Mouse (Mus musculus) lung, adult 2 months (tissue): ENCODE measurements at regions not wholly inside any gene's neighbourhood (a gene's known extent, or its start where the extent isn't known, plus 50 kb on each side); places are given as distances from the start of the nearest gene placed in this dataset.

Experiments used
- DNase-seq: peaks from one replicate; pipeline ENCODE4 v3.0.0; 2022
- H3K4me1 ChIP-seq: fragments of 200-500 bp; 2 replicates; pipeline ENCODE4 v1.6.1; 2011; ENCODE audit warnings: low read length; ENCODE audit not compliant: control insufficient read depth, insufficient read depth
- H3K4me3 ChIP-seq: fragments of 200-500 bp; replicated peaks from 2 replicates; pipeline ENCODE3; 2011; ENCODE audit warnings: low read depth, mild to moderate bottlenecking, control low read depth, low read length; ENCODE audit errors: extremely low read depth
- CTCF ChIP-seq: fragments of 200-500 bp; IDR thresholded peaks from 2 replicates; pipeline ENCODE4 v1.5.1; 2011; ENCODE audit warnings: mild to moderate bottlenecking, low read length, control low read depth; ENCODE audit not compliant: insufficient read depth
- POLR2A ChIP-seq: fragments of 200-500 bp; IDR thresholded peaks from 2 replicates; pipeline ENCODE4 v1.6.1; 2011; ENCODE audit warnings: low read depth, mild to moderate bottlenecking, control low read depth, low read length, borderline replicate concordance; ENCODE audit errors: extremely low read depth
- WGBS: fragments of 180-500 bp; shearing (Covaris S2); methylation state at CpG from one replicate; pipeline ENCODE4 v1.1.7; 2018; 5-methylcytosine and 5-hydroxymethylcytosine counted together

GRCm38 (mm10) chr11:35065959-35066414 lies 55.0 kb upstream of the Slit3 start:
- Histone ChIP-seq H3K4me3 (no peak overlapping the region), H3K4me1 (peaks cover under 1% of the 10 kb centered on the region; the same call in 1 of the 2 replicates)
- WGBS, result 39% methylated on average over 4 of the region's 4 CpGs
- TF ChIP-seq CTCF, result no peak
- no peak for TF ChIP-seq POLR2A
- DNase-seq, result no peak

DNA sequence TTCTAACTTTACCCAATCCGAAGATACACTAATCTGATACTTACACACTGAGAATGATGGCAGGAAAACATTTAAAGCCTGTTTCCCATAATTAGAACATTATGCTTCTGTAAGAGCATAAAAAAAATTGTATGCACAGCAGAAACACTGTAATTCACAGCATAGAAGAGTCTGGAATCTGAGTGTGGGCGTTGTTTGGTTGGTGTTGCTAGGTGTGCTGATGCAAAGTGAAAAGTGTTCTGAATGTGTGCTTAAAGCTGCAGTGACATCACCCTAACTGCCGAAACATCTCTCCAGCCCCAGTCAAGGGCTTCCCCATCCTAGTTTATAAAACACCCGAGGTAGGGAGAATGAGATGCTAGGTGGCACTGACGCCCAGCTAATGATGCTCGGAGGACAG lies 63.2 kb upstream of the Slit3 start:
- peaks cover 6% of the 10 kb centered on the region for H3K4me1 ChIP-seq
- no peak for DNase-seq
- WGBS, result 85% methylated on average over 6 of the region's 6 CpGs
- TF ChIP-seq POLR2A, result no peak
- no peak for TF ChIP-seq CTCF
- no peak overlapping the region for H3K4me3 ChIP-seq

DNA sequence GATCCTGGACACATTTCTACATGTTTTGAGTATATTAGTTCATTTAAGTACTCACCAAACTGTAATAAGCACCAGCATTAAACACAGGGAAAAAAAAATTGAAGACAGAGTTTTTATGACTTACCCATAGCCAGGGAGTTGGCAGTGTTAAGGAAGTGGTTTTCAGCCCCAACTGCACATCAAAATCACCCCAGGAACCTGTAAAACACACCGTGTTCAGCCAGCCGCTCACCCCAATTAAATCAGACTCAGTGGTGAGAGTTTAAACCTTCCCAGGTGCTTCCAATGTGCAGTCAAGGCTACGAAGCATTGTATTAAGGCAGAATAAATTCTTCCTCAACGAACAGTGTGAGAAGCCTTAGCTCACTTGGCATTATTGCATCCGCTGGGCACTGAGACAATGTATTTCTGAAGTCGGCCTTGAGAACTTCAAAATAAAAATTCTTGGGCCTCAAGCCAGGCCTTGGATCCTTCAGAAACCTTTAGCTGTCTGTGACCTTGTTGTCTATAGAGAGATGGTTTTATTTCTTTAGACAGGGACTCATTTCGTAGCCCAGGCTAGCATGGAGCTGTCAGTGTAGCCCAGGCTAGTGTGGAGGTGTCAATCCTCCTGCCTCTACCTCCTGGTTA lies 65.4 kb upstream of the Slit3 start:
- TF ChIP-seq POLR2A (no peak), CTCF (no peak)
- Histone ChIP-seq H3K4me1 (peaks cover 6% of the 10 kb centered on the region), H3K4me3 (no peak overlapping the region)
- no peak for DNase-seq
- WGBS, result 60% methylated on average over 7 of the region's 7 CpGs

DNA sequence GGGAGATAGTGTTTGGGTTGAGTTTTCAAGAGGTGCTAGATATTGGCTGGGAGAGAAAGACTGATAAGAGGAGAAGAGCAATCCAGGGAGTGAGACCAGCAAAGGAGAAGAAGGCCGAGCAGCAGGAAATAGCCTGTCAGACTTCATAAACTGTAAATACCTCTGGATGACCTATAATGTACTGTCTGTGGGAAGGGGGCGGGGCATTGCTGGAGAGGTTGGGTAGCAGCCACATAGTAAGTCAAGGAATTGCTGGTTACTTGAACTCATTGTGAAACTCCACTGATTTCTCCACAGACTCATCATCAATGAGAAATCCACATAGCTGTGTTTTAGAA lies 67.4 kb upstream of the Slit3 start:
- DNase-seq, result no peak
- 38% methylated on average over 2 of the region's 2 CpGs for WGBS
- Histone ChIP-seq H3K4me3 (no peak overlapping the region), H3K4me1 (peaks cover 6% of the 10 kb centered on the region)
- no peak for TF ChIP-seq CTCF
- TF ChIP-seq POLR2A, result no peak

DNA sequence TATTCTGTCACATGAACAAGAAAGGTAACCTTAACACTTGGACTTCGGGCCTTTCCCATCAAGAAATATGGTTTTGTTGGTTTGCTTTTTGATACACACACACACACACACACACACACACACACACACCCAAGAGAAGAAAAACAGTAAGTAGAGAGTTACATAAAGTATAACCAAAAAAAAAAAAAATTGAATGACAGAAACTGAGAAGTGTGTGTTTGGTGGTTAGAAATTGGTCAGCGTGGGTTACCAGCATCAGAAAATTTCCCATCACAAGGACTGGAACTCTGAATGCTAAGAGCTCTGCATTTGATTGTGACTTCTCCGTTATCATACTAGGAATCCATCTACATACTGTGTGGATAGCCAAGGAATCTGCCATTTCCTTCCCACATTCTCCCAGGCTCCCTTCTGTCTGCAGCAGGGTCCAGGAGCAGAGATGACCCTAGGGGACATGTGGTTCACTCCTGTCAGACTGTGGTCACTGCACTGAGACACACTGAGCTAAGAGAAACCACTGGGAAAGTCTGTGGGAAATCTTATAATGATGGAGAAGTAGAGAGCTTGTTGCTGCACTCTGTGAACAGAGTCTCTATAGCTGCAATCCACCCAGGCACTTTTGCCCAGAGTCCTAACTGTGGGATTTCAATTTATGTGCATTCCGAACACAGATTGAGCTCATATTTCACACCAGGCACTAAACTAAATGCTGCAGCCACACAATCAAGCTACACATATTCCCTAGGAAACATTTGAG lies 68.0 kb upstream of the Slit3 start:
- 67% methylated on average over 4 of the region's 4 CpGs for WGBS
- TF ChIP-seq CTCF, result no peak
- no peak for TF ChIP-seq POLR2A
- peaks cover 6% of the 10 kb centered on the region for H3K4me1 ChIP-seq
- DNase-seq, result no peak
- no peak overlapping the region for H3K4me3 ChIP-seq

GRCm38 (mm10) chr11:35049663-35050215 lies 71.3 kb upstream of the Slit3 start:
- H3K4me3 ChIP-seq, result no peak overlapping the region
- DNase-seq, result no peak
- peaks cover 6% of the 10 kb centered on the region for H3K4me1 ChIP-seq
- 58% methylated on average over 8 of the region's 8 CpGs for WGBS
- TF ChIP-seq POLR2A (no peak), CTCF (no peak)

DNA sequence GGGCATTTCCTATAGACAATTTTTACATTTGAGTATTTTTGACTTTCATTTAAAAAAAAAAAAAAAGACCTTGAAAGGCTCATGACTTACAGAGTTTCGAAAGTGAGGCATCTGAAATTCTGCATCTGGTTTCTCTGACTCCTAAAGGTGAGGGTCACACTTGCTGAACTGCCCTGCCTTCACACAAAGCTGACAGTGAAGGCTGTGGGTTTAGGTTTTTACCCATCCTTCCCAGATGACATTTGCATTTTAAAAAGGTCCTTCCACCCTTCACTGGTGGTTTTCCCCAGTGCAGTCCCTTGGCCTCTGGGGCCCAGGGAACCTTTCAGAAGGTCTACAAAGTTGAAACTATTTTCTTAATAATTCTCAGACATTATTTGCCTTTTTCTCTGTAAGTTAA lies 76.4 kb upstream of the Slit3 start:
- TF ChIP-seq POLR2A (no peak), CTCF (no peak)
- DNase-seq, result no peak
- 88% methylated on average over 1 of the region's 1 CpGs for WGBS
- H3K4me1 ChIP-seq, result no peaks in the 10 kb centered on the region
- H3K4me3 ChIP-seq, result no peak overlapping the region

DNA sequence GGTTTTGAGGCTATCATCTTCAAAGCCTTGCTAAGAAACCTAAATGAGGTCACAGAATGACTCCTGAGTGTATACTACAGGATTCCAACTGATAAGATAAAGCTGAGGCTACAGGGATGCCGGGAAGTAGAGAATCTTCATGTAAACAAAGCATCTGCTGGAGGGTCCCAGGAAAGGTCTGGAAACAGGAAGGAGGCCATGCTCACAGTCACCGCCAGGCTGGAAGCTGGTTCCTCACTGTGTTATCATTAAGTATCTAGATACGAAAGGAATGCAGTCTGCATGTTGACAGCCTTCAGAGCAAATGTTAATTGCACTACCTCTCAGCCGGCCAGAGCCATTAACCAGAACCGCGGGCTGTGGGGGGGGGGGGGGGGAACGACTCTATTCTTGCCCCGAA lies 96.6 kb upstream of the Slit3 start:
- Histone ChIP-seq H3K4me3 (no peak overlapping the region), H3K4me1 (peaks cover 4% of the 10 kb centered on the region)
- TF ChIP-seq CTCF (0 out of 2 replicates have a peak, but pooled peaks have one; percentile 4), POLR2A (no peak)
- no peak for DNase-seq
- 5% methylated on average over 8 of the region's 8 CpGs for WGBS

- DNase-seq, result no peak
- H3K4me1 ChIP-seq, result peaks cover 4% of the 10 kb centered on the region
- H3K4me3 ChIP-seq, result no peak overlapping the region
- 75% methylated on average over 4 of the region's 4 CpGs for WGBS
- TF ChIP-seq POLR2A (no peak), CTCF (no peak)
These were observed 97.2 kb upstream of the Slit3 start for GRCm38 (mm10) chr11:35023813-35024212.
